Comparison of ENCODE assay signal across 7 mouse cellular contexts in the genomic region with DNA sequence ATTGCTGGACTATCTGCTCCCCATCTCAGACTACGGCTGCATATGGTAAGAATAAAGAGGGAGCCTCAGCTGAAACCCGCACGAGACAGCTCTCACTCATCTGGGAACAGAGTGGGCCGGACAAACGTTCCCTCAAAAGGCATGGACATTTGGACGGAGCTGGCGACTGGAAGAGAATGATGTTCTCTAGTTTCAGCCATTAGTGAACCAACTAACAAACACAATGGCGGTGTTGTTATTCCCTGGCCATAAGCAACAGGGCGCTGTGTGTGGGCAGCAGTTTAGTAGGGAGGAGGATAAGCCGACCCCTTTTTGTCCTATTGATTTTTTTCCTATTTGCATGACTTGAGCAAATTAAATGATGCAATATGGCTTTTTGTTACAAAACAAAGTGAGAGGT. TPM values are rescaled to one million over a fixed set of nuclear protein-coding genes. Genes with fewer than 3 reads are reported as not detected.
DNase-seq lines count a peak whose midpoint lies in the region; ATAC-seq and TF ChIP-seq lines count a peak whose summit lies in the region.

No protein-coding gene starts in this region.

- 3% methylated on average over 10 of the region's 10 CpGs for WGBS in hindbrain, embryonic 10.5 days
- WGBS in midbrain, embryonic 13.5 days = 1% methylated on average over 10 of the region's 10 CpGs

- H3K27ac ChIP-seq in ES-Bruce4 (ENCODE audit: insufficient read depth, low read length) = no peak overlapping the region
- peak overlapping the region; percentile 50; the same call in 1 of the 2 replicates for H3K27ac ChIP-seq in hindbrain, embryonic 10.5 days
- no peak overlapping the region for H3K27ac ChIP-seq in midbrain, embryonic 13.5 days

- H3K9me3 ChIP-seq in ES-Bruce4 (replicated peaks; ENCODE audit: control insufficient read depth, insufficient read depth, low read length, poor library complexity, severe bottlenecking) = no peaks in the 10 kb centered on the region
- no peaks in the 10 kb centered on the region for H3K9me3 ChIP-seq in hindbrain, embryonic 10.5 days
- H3K9me3 ChIP-seq in midbrain, embryonic 13.5 days = no peaks in the 10 kb centered on the region

- H3K36me3 ChIP-seq in ES-Bruce4 (ENCODE audit: control insufficient read depth, insufficient read depth, low read length, poor library complexity, severe bottlenecking) = no peaks in the 10 kb centered on the region
- H3K36me3 ChIP-seq in hindbrain, embryonic 10.5 days = no peaks in the 10 kb centered on the region
- no peaks in the 10 kb centered on the region for H3K36me3 ChIP-seq in midbrain, embryonic 13.5 days

- H3K4me2 ChIP-seq in midbrain, embryonic 13.5 days (replicated peaks) = peak overlapping the region; percentile 92

- TF ChIP-seq POLR2A in ES-Bruce4 (IDR thresholded peaks at IDR 0.05; ENCODE audit: insufficient read depth, low read length) = no peak

- no peak overlapping the region for H3K9ac ChIP-seq in ES-Bruce4 (ENCODE audit: low read depth, poor library complexity, severe bottlenecking)
- no peak overlapping the region for H3K9ac ChIP-seq in midbrain, embryonic 13.5 days (replicated peaks)

- H3K4me1 ChIP-seq in ES-Bruce4 (ENCODE audit: control insufficient read depth, insufficient read depth, low read length) = no peaks in the 10 kb centered on the region
- peaks cover 54% of the 10 kb centered on the region for H3K4me1 ChIP-seq in hindbrain, embryonic 10.5 days (replicated peaks)
- H3K4me1 ChIP-seq in midbrain, embryonic 13.5 days (replicated peaks) = peaks cover 37% of the 10 kb centered on the region

- no peak overlapping the region for H3K4me3 ChIP-seq in ES-Bruce4 (ENCODE audit: low read depth, low read length)
- H3K4me3 ChIP-seq in hindbrain, embryonic 10.5 days = peak overlapping the region; percentile 64
- peak overlapping the region; percentile 29 for H3K4me3 ChIP-seq in midbrain, embryonic 13.5 days (replicated peaks)

- peaks cover 8% of the 10 kb centered on the region for H3K27me3 ChIP-seq in ES-Bruce4 (ENCODE audit: control insufficient read depth, insufficient read depth, low read length, poor library complexity, severe bottlenecking)
- H3K27me3 ChIP-seq in hindbrain, embryonic 10.5 days (ENCODE audit: insufficient read depth, poor library complexity, severe bottlenecking) = peaks cover 85% of the 10 kb centered on the region
- H3K27me3 ChIP-seq in midbrain, embryonic 13.5 days = peaks cover 86% of the 10 kb centered on the region

- peak; percentile 55 for ATAC-seq in midbrain, embryonic 13.5 days

- 0 out of 2 replicates have a peak, but pooled peaks have one; percentile 33 for TF ChIP-seq EP300 in ES-Bruce4 (IDR thresholded peaks at IDR 0.05; ENCODE audit: insufficient read depth, low read depth, low read length)

- peak; percentile 12 for DNase-seq in ZHBTc4 (ENCODE audit: low read depth, low spot score)
- peak; percentile 58 for DNase-seq in hindbrain, embryonic 10.5 days (ENCODE audit: low spot score)
- DNase-seq in gastrocnemius, postnatal 4 days (ENCODE audit: low spot score in 2 of 2) = no peak
- no peak for DNase-seq in cerebellum, postnatal 4 days (ENCODE audit: low spot score in 2 of 2)
- DNase-seq in urinary bladder, postnatal 25 days (ENCODE audit: low spot score) = no peak

- TF ChIP-seq CTCF in ES-Bruce4 (IDR thresholded peaks at IDR 0.05; ENCODE audit: low read depth, low read length) = no peak

RNA-seq across cellular contexts. Expression of a gene that starts 2.0 kb away (rescaled TPM):
- polyA plus RNA-seq in ES-Bruce4 (2011; ENCODE audit: insufficient read depth, insufficient read length, low read depth, missing spikeins) = 0.52 TPM in 1 of 2 replicates, not detected in the other
- 2.9 and 3.1 TPM in 2 replicates for polyA plus RNA-seq in hindbrain, embryonic 10.5 days (2016; fragmentation: Nextera tagmentation; extraction: Ambion mirVana)
- 0.97 and 1.2 TPM in 2 replicates for polyA plus RNA-seq in midbrain, embryonic 13.5 days (2015; fragmentation: Nextera tagmentation; extraction: Ambion mirVana)
- total RNA-seq in gastrocnemius, postnatal 4 days (2021) = 1 to 10 TPM; 3.7 to 4.2 TPM

Comparison
In these comparisons a context has a peak if more than half of its experiments do, and no peak if none do; other contexts are left out.
1. DNase-seq: peak in ZHBTc4 (single experiment) and hindbrain, embryonic 10.5 days (single experiment); none in gastrocnemius, postnatal 4 days (0 of 2), cerebellum, postnatal 4 days (0 of 2) and urinary bladder, postnatal 25 days (single experiment).